Mouse (Mus musculus): ENCODE measurements around the gene Olfr1098. TPM values are rescaled to one million over a fixed set of nuclear protein-coding genes. Genes with fewer than 3 reads are reported as not detected.

The Olfr1098 gene
- polyA plus RNA-seq (2016; fragmentation: Nextera tagmentation; extraction: Ambion mirVana) = not detected in 2 replicates

- Histone ChIP-seq H3K36me3 (no peaks in the 10 kb centered on the region), H3K27ac (no peak within 1 kb of the TSS), H3K27me3 (no peaks in the 10 kb centered on the region), H3K4me1 (replicated peaks) (no peaks in the 10 kb centered on the region), H3K9ac (replicated peaks) (no peak within 1 kb of the TSS), H3K4me2 (no peak within 1 kb of the TSS), H3K9me3 (no peaks in the 10 kb centered on the region), H3K4me3 (replicated peaks) (no peak within 1 kb of the TSS)
- 89% methylated on average over 1 of the region's 1 CpGs for WGBS
- ATAC-seq (ENCODE audit: insufficient number of reproducible peaks, insufficient read depth, low FRiP score, low TSS enrichment, low read depth) = no peak
These were observed at the start of gene Olfr1098 for GRCm38 (mm10) chr2:86924445-86924844. Gene Olfr1098, minus strand, starts transcription at chr2:86924545.

- Histone ChIP-seq H3K4me1 (replicated peaks) (no peaks in the 10 kb centered on the region), H3K27ac (no peak within 1 kb of the TSS), H3K9ac (replicated peaks) (no peak within 1 kb of the TSS), H3K27me3 (no peaks in the 10 kb centered on the region), H3K4me2 (no peak within 1 kb of the TSS), H3K9me3 (no peaks in the 10 kb centered on the region), H3K36me3 (no peaks in the 10 kb centered on the region), H3K4me3 (replicated peaks) (no peak within 1 kb of the TSS)
- ATAC-seq (ENCODE audit: insufficient number of reproducible peaks, insufficient read depth, low FRiP score, low TSS enrichment, low read depth) = no peak
- 85% methylated on average over 1 of the region's 1 CpGs for WGBS
These were observed 36.2 kb upstream of the Olfr1098 start, which contains the start of gene Olfr1099 for GRCm38 (mm10) chr2:86960593-86960992. Gene Olfr1099, minus strand, starts transcription at chr2:86960693.

- no peak for ATAC-seq (ENCODE audit: insufficient number of reproducible peaks, insufficient read depth, low FRiP score, low TSS enrichment, low read depth)
- no peaks in the 10 kb centered on the region for H3K9me3 ChIP-seq
- H3K4me1 ChIP-seq (replicated peaks) = no peaks in the 10 kb centered on the region
- no peak overlapping the region for H3K9ac ChIP-seq (replicated peaks)
- no peak overlapping the region for H3K4me3 ChIP-seq (replicated peaks)
- H3K4me2 ChIP-seq = no peak overlapping the region
- no peaks in the 10 kb centered on the region for H3K36me3 ChIP-seq
- no peaks in the 10 kb centered on the region for H3K27me3 ChIP-seq
- no peak overlapping the region for H3K27ac ChIP-seq
These were observed 2.2 kb upstream of the Olfr1098 start for GRCm38 (mm10) chr2:86926557-86926956.

GRCm38 (mm10) chr2:86905647-86906046 is 18.7 kb downstream of the Olfr1098 start:
- ATAC-seq (ENCODE audit: insufficient number of reproducible peaks, insufficient read depth, low FRiP score, low TSS enrichment, low read depth) = no peak
- WGBS = 94% methylated on average over 2 of the region's 2 CpGs
- H3K27me3 ChIP-seq = no peaks in the 10 kb centered on the region

GRCm38 (mm10) chr2:86892116-86892515 is 32.2 kb downstream of the Olfr1098 start, which contains the start of gene Olfr1097:
Gene Olfr1097, minus strand, starts transcription at chr2:86892216.
- no peaks in the 10 kb centered on the region for H3K4me1 ChIP-seq (replicated peaks)
- WGBS = 94% methylated on average over 1 of the region's 1 CpGs
- H3K9me3 ChIP-seq = no peaks in the 10 kb centered on the region
- no peak within 1 kb of the TSS for H3K4me2 ChIP-seq
- H3K27me3 ChIP-seq = no peaks in the 10 kb centered on the region
- H3K36me3 ChIP-seq = no peaks in the 10 kb centered on the region
- H3K9ac ChIP-seq (replicated peaks) = no peak within 1 kb of the TSS
- no peak within 1 kb of the TSS for H3K4me3 ChIP-seq (replicated peaks)
- no peak for ATAC-seq (ENCODE audit: insufficient number of reproducible peaks, insufficient read depth, low FRiP score, low TSS enrichment, low read depth)
- no peak within 1 kb of the TSS for H3K27ac ChIP-seq

More at GRCm38 (mm10) chr2:86905647-86906046, 18.7 kb downstream of the Olfr1098 start:
- Histone ChIP-seq H3K27ac (no peak overlapping the region), H3K9me3 (no peaks in the 10 kb centered on the region), H3K4me3 (replicated peaks) (no peak overlapping the region), H3K9ac (replicated peaks) (no peak overlapping the region), H3K4me2 (no peak overlapping the region), H3K36me3 (no peaks in the 10 kb centered on the region), H3K4me1 (replicated peaks) (no peaks in the 10 kb centered on the region)

GRCm38 (mm10) chr2:86874702-86875101 is 49.6 kb downstream of the Olfr1098 start, which contains the start of gene Gm13723:
Gene Gm13723, minus strand, starts transcription at chr2:86874802.
- no peaks in the 10 kb centered on the region for H3K9me3 ChIP-seq
- no peak within 1 kb of the TSS for H3K4me3 ChIP-seq (replicated peaks)
- H3K9ac ChIP-seq (replicated peaks) = no peak within 1 kb of the TSS
- WGBS = 74% methylated on average over 1 of the region's 1 CpGs
- H3K27ac ChIP-seq = no peak within 1 kb of the TSS
- H3K36me3 ChIP-seq = no peaks in the 10 kb centered on the region
- no peak within 1 kb of the TSS for H3K4me2 ChIP-seq
- no peak for ATAC-seq (ENCODE audit: insufficient number of reproducible peaks, insufficient read depth, low FRiP score, low TSS enrichment, low read depth)
- no peaks in the 10 kb centered on the region for H3K27me3 ChIP-seq
- no peaks in the 10 kb centered on the region for H3K4me1 ChIP-seq (replicated peaks)

Other genes with a start within 250 kb of the Olfr1098 start
- gene Olfr1086, start 244.5 kb downstream of the Olfr1098 start, polyA plus RNA-seq (2016; fragmentation: Nextera tagmentation; extraction: Ambion mirVana) = not detected in 2 replicates
- gene Olfr1087, start 226.2 kb downstream of the Olfr1098 start, polyA plus RNA-seq (2016; fragmentation: Nextera tagmentation; extraction: Ambion mirVana) = not detected in 2 replicates
- not detected in 2 replicates for gene Olfr1089, start 190.8 kb downstream of the Olfr1098 start, polyA plus RNA-seq (2016; fragmentation: Nextera tagmentation; extraction: Ambion mirVana)
- not detected in 2 replicates for gene Olfr1090, start 165.6 kb downstream of the Olfr1098 start, polyA plus RNA-seq (2016; fragmentation: Nextera tagmentation; extraction: Ambion mirVana)
- gene Olfr1093, start 142.1 kb downstream of the Olfr1098 start, polyA plus RNA-seq (2016; fragmentation: Nextera tagmentation; extraction: Ambion mirVana) = not detected in 2 replicates
- not detected in 2 replicates for gene Olfr141, start 114.5 kb downstream of the Olfr1098 start, polyA plus RNA-seq (2016; fragmentation: Nextera tagmentation; extraction: Ambion mirVana)
- gene Olfr1094, start 99.9 kb downstream of the Olfr1098 start, polyA plus RNA-seq (2016; fragmentation: Nextera tagmentation; extraction: Ambion mirVana) = not detected in 2 replicates
- not detected in 2 replicates for gene Olfr1095, start 72.8 kb downstream of the Olfr1098 start, polyA plus RNA-seq (2016; fragmentation: Nextera tagmentation; extraction: Ambion mirVana)
- gene Gm13723, start 49.7 kb downstream of the Olfr1098 start, polyA plus RNA-seq (2016; fragmentation: Nextera tagmentation; extraction: Ambion mirVana) = not detected in 2 replicates
- gene Olfr1097, start 32.3 kb downstream of the Olfr1098 start, polyA plus RNA-seq (2016; fragmentation: Nextera tagmentation; extraction: Ambion mirVana) = not detected in 2 replicates
- not detected in 2 replicates for gene Olfr1099, start 36.1 kb upstream of the Olfr1098 start, polyA plus RNA-seq (2016; fragmentation: Nextera tagmentation; extraction: Ambion mirVana)
- gene Olfr1100, start 55.4 kb upstream of the Olfr1098 start, polyA plus RNA-seq (2016; fragmentation: Nextera tagmentation; extraction: Ambion mirVana) = not detected in 2 replicates
- not detected in 2 replicates for gene Olfr1101, start 66.7 kb upstream of the Olfr1098 start, polyA plus RNA-seq (2016; fragmentation: Nextera tagmentation; extraction: Ambion mirVana)
- not detected in 2 replicates for gene Olfr1102, start 73.9 kb upstream of the Olfr1098 start, polyA plus RNA-seq (2016; fragmentation: Nextera tagmentation; extraction: Ambion mirVana)
- gene Olfr1104, start 102.5 kb upstream of the Olfr1098 start, polyA plus RNA-seq (2016; fragmentation: Nextera tagmentation; extraction: Ambion mirVana) = not detected in 2 replicates
- gene Olfr1105, start 112.0 kb upstream of the Olfr1098 start, polyA plus RNA-seq (2016; fragmentation: Nextera tagmentation; extraction: Ambion mirVana) = not detected in 2 replicates
- not detected in 2 replicates for gene Olfr1106, start 127.7 kb upstream of the Olfr1098 start, polyA plus RNA-seq (2016; fragmentation: Nextera tagmentation; extraction: Ambion mirVana)
- gene Olfr1107, start 151.3 kb upstream of the Olfr1098 start, polyA plus RNA-seq (2016; fragmentation: Nextera tagmentation; extraction: Ambion mirVana) = not detected in 2 replicates
- gene Olfr1109, start 171.5 kb upstream of the Olfr1098 start, polyA plus RNA-seq (2016; fragmentation: Nextera tagmentation; extraction: Ambion mirVana) = not detected in 2 replicates
- not detected in 2 replicates for gene Olfr259, start 190.0 kb upstream of the Olfr1098 start, polyA plus RNA-seq (2016; fragmentation: Nextera tagmentation; extraction: Ambion mirVana)
- gene Olfr1110, start 215.8 kb upstream of the Olfr1098 start, polyA plus RNA-seq (2016; fragmentation: Nextera tagmentation; extraction: Ambion mirVana) = not detected in 2 replicates
- gene Olfr1111, start 228.1 kb upstream of the Olfr1098 start, polyA plus RNA-seq (2016; fragmentation: Nextera tagmentation; extraction: Ambion mirVana) = not detected in 2 replicates